Mouse (Mus musculus) embryonic facial prominence, embryonic 13.5 days (tissue): ENCODE results near the gene Pold1. TPM values are rescaled to one million over a fixed set of nuclear protein-coding genes. Genes with fewer than 3 reads are reported as not detected.

ENCODE experiments used
- ATAC-seq: fragments of 200-750 bp; cut with Nextera tagmentation; 2 replicates; pipeline ENCODE4 v1.8.0; 2017; ENCODE audit warnings: low read depth; ENCODE audit not compliant: insufficient number of reproducible peaks, insufficient read depth, low FRiP score, low TSS enrichment
- H3K27ac ChIP-seq: fragments of 300-500 bp; sonication (generic); 2 replicates; pipeline ENCODE4 v1.5.1; 2015; ENCODE audit warnings: moderate library complexity, mild to moderate bottlenecking, inconsistent platforms
- H3K27me3 ChIP-seq: fragments of 300-500 bp; sonication (generic); 2 replicates; pipeline ENCODE4 v1.6.1; 2015; ENCODE audit warnings: mild to moderate bottlenecking, inconsistent platforms
- H3K36me3 ChIP-seq: fragments of 300-500 bp; sonication (generic); 2 replicates; pipeline ENCODE4 v1.6.1; 2015; ENCODE audit warnings: mild to moderate bottlenecking, inconsistent platforms
- H3K4me1 ChIP-seq: fragments of 300-500 bp; sonication (generic); 2 replicates; pipeline ENCODE4 v1.6.1; 2015; ENCODE audit warnings: inconsistent platforms
- H3K4me2 ChIP-seq: fragments of 300-500 bp; sonication (generic); 2 replicates; pipeline ENCODE4 v1.6.1; 2015; ENCODE audit warnings: moderate library complexity, mild to moderate bottlenecking, inconsistent platforms
- H3K4me3 ChIP-seq: fragments of 300-500 bp; sonication (generic); 2 replicates; pipeline ENCODE4 v1.5.1; 2015; ENCODE audit warnings: mild to moderate bottlenecking, inconsistent platforms
- H3K9ac ChIP-seq: fragments of 300-500 bp; sonication (generic); 2 replicates; pipeline ENCODE4 v1.6.1; 2015; ENCODE audit warnings: mild to moderate bottlenecking, inconsistent platforms
- H3K9me3 ChIP-seq: fragments of 300-500 bp; sonication (generic); 2 replicates; pipeline ENCODE4 v1.6.1; 2016; ENCODE audit warnings: inconsistent platforms
- WGBS: fragments of 180-500 bp; shearing (Covaris S2); methylation state at CpG from one replicate; pipeline ENCODE4 v1.1.7; 2015; ENCODE audit warnings: mixed read lengths; 5-methylcytosine and 5-hydroxymethylcytosine counted together
- polyA plus RNA-seq: library from polyadenylated mRNA; unstranded; fragments of >200 nt; fragmentation: Nextera tagmentation; extraction: Ambion mirVana; gene quantifications from 2 replicates; pipeline ENCODE4 v1.2.1, GENCODE M21; 2015

Gene Pold1
- polyA plus RNA-seq, 1 experiment from 2014 or later, result 104 TPM

GRCm38 (mm10) chr7:44521710-44522109, 26.9 kb downstream of the Pold1 start:
- Histone ChIP-seq H3K27ac (no peak overlapping the region), H3K9me3 (no peaks in the 10 kb centered on the region), H3K27me3 (peaks cover 64% of the 10 kb centered on the region), H3K4me3 (no peak overlapping the region), H3K4me1 (peaks cover 18% of the 10 kb centered on the region), H3K36me3 (no peaks in the 10 kb centered on the region), H3K9ac (peak overlapping the region; percentile 44; the same call in 1 of the 2 replicates), H3K4me2 (peak overlapping the region; percentile 49)
- no peak for ATAC-seq
- 3% methylated on average over 20 of the region's 20 CpGs for WGBS

- Histone ChIP-seq H3K4me1 (peaks cover 18% of the 10 kb centered on the region), H3K36me3 (no peaks in the 10 kb centered on the region), H3K9ac (no peak overlapping the region), H3K27me3 (peaks cover 59% of the 10 kb centered on the region), H3K9me3 (no peaks in the 10 kb centered on the region), H3K27ac (no peak overlapping the region), H3K4me2 (no peak overlapping the region), H3K4me3 (no peak overlapping the region)
- WGBS, result 72% methylated on average over 3 of the region's 3 CpGs
- no peak for ATAC-seq
These were observed 27.7 kb downstream of the Pold1 start for GRCm38 (mm10) chr7:44520990-44521389.

- Histone ChIP-seq H3K36me3 (no peaks in the 10 kb centered on the region), H3K4me2 (no peak overlapping the region), H3K27ac (no peak overlapping the region), H3K4me1 (peaks cover 6% of the 10 kb centered on the region), H3K9ac (no peak overlapping the region), H3K4me3 (no peak overlapping the region), H3K27me3 (peaks cover 50% of the 10 kb centered on the region), H3K9me3 (no peaks in the 10 kb centered on the region)
- ATAC-seq, result no peak
- 69% methylated on average over 9 of the region's 9 CpGs for WGBS
These were observed 29.3 kb downstream of the Pold1 start for GRCm38 (mm10) chr7:44519240-44519913.

GRCm38 (mm10) chr7:44507491-44507890, 41.2 kb downstream of the Pold1 start:
- H3K27me3 ChIP-seq, result peaks cover 17% of the 10 kb centered on the region
- no peak overlapping the region for H3K4me3 ChIP-seq
- H3K9me3 ChIP-seq, result no peaks in the 10 kb centered on the region
- H3K4me2 ChIP-seq, result no peak overlapping the region
- H3K27ac ChIP-seq, result no peak overlapping the region
- H3K4me1 ChIP-seq, result no peaks in the 10 kb centered on the region
- no peaks in the 10 kb centered on the region for H3K36me3 ChIP-seq
- no peak for ATAC-seq
- H3K9ac ChIP-seq, result no peak overlapping the region

GRCm38 (mm10) chr7:44501563-44502115, 47.0 kb downstream of the Pold1 start:
- H3K4me3 ChIP-seq, result no peak overlapping the region
- H3K9ac ChIP-seq, result no peak overlapping the region
- peaks cover 7% of the 10 kb centered on the region for H3K4me1 ChIP-seq
- no peak for ATAC-seq
- no peak overlapping the region for H3K27ac ChIP-seq
- 41% methylated on average over 5 of the region's 5 CpGs for WGBS
- no peak overlapping the region for H3K4me2 ChIP-seq
- peaks cover 8% of the 10 kb centered on the region; the same call in 1 of the 2 replicates for H3K27me3 ChIP-seq
- H3K9me3 ChIP-seq, result no peaks in the 10 kb centered on the region
- no peaks in the 10 kb centered on the region for H3K36me3 ChIP-seq

GRCm38 (mm10) chr7:44500046-44500445, 48.6 kb downstream of the Pold1 start:
- Histone ChIP-seq H3K4me1 (peaks cover 14% of the 10 kb centered on the region), H3K4me2 (no peak overlapping the region), H3K27me3 (peaks cover 5% of the 10 kb centered on the region; the same call in 1 of the 2 replicates), H3K9me3 (no peaks in the 10 kb centered on the region), H3K27ac (no peak overlapping the region), H3K4me3 (no peak overlapping the region), H3K9ac (no peak overlapping the region), H3K36me3 (no peaks in the 10 kb centered on the region)
- ATAC-seq, result no peak
- 64% methylated on average over 20 of the region's 20 CpGs for WGBS

- Histone ChIP-seq H3K4me1 (peaks cover 19% of the 10 kb centered on the region), H3K4me3 (no peak overlapping the region), H3K4me2 (no peak overlapping the region), H3K27me3 (peaks cover 5% of the 10 kb centered on the region; the same call in 1 of the 2 replicates), H3K27ac (no peak overlapping the region), H3K9ac (no peak overlapping the region), H3K36me3 (peaks cover 8% of the 10 kb centered on the region; the same call in 1 of the 2 replicates), H3K9me3 (no peaks in the 10 kb centered on the region)
- WGBS, result 64% methylated on average over 1 of the region's 1 CpGs
- no peak for ATAC-seq
These were observed 49.7 kb downstream of the Pold1 start for GRCm38 (mm10) chr7:44498922-44499321.

- Histone ChIP-seq H3K9ac (peak overlapping the region; percentile 86), H3K27ac (0 out of 2 replicates have a peak overlapping the region, but pooled peaks have one; percentile 94), H3K36me3 (peaks cover 23% of the 10 kb centered on the region), H3K4me3 (peak overlapping the region; percentile 63), H3K4me1 (peaks cover 19% of the 10 kb centered on the region), H3K4me2 (peak overlapping the region; percentile 84), H3K9me3 (no peaks in the 10 kb centered on the region), H3K27me3 (peaks cover 5% of the 10 kb centered on the region; the same call in 1 of the 2 replicates)
- 81% methylated on average over 10 of the region's 10 CpGs for WGBS
- ATAC-seq, result no peak
These were observed 51.1 kb downstream of the Pold1 start for GRCm38 (mm10) chr7:44497361-44498055.

GRCm38 (mm10) chr7:44496771-44497109, 51.9 kb downstream of the Pold1 start:
- 1% methylated on average over 26 of the region's 26 CpGs for WGBS
- Histone ChIP-seq H3K27ac (peak overlapping the region; percentile 94), H3K27me3 (peaks cover 5% of the 10 kb centered on the region; the same call in 1 of the 2 replicates), H3K4me3 (peak overlapping the region; percentile 63), H3K4me1 (peaks cover 19% of the 10 kb centered on the region), H3K36me3 (peaks cover 30% of the 10 kb centered on the region), H3K4me2 (peak overlapping the region; percentile 84), H3K9me3 (no peaks in the 10 kb centered on the region), H3K9ac (peak overlapping the region; percentile 86)
- no peak; the same call in 1 of the 2 replicates for ATAC-seq

GRCm38 (mm10) chr7:44495992-44496770, 52.5 kb downstream of the Pold1 start, which contains the start of the genes Emc10 and Fam71e1:
TSS of gene Emc10 (minus strand) at chr7:44496529.
TSS of gene Fam71e1 (plus strand) at chr7:44496581.
- ATAC-seq, result peak; percentile 89
- under 1% methylated on average over 58 of the region's 58 CpGs for WGBS
- peak within 1 kb of the TSS; percentile 94 for H3K27ac ChIP-seq

GRCm38 (mm10) chr7:44495086-44495485, 53.6 kb downstream of the Pold1 start:
- H3K27ac ChIP-seq, result no peak overlapping the region
- peak overlapping the region; percentile 63 for H3K4me3 ChIP-seq
- peaks cover 19% of the 10 kb centered on the region for H3K4me1 ChIP-seq
- peak overlapping the region; percentile 86; the same call in 1 of the 2 replicates for H3K9ac ChIP-seq
- WGBS, result 85% methylated on average over 7 of the region's 7 CpGs
- H3K9me3 ChIP-seq, result no peaks in the 10 kb centered on the region
- peaks cover 47% of the 10 kb centered on the region for H3K36me3 ChIP-seq
- H3K4me2 ChIP-seq, result peak overlapping the region; percentile 84
- peaks cover 5% of the 10 kb centered on the region; the same call in 1 of the 2 replicates for H3K27me3 ChIP-seq
- no peak for ATAC-seq

More at GRCm38 (mm10) chr7:44495992-44496770, 52.5 kb downstream of the Pold1 start, which contains the start of the genes Emc10 and Fam71e1:
- H3K9me3 ChIP-seq, result no peaks in the 10 kb centered on the region
- peak within 1 kb of the TSS; percentile 63 for H3K4me3 ChIP-seq
- H3K9ac ChIP-seq, result peak within 1 kb of the TSS; percentile 86
- H3K27me3 ChIP-seq, result peaks cover 5% of the 10 kb centered on the region; the same call in 1 of the 2 replicates
- H3K4me1 ChIP-seq, result peaks cover 19% of the 10 kb centered on the region
- H3K36me3 ChIP-seq, result peaks cover 36% of the 10 kb centered on the region
- peak within 1 kb of the TSS; percentile 84 for H3K4me2 ChIP-seq
